Mouse (Mus musculus) right cerebral cortex, postnatal 25 days (tissue): ENCODE measurements around the gene Slc25a33.
"Not testable (repeated sequence)": the region's sequence is repeated elsewhere in the genome, so short reads cannot be mapped to it uniquely, and the experiment has no call there.

Experiments used
- DNase-seq: peaks from one replicate; pipeline ENCODE4 v3.0.0; 2022

Gene Slc25a33

DNA sequence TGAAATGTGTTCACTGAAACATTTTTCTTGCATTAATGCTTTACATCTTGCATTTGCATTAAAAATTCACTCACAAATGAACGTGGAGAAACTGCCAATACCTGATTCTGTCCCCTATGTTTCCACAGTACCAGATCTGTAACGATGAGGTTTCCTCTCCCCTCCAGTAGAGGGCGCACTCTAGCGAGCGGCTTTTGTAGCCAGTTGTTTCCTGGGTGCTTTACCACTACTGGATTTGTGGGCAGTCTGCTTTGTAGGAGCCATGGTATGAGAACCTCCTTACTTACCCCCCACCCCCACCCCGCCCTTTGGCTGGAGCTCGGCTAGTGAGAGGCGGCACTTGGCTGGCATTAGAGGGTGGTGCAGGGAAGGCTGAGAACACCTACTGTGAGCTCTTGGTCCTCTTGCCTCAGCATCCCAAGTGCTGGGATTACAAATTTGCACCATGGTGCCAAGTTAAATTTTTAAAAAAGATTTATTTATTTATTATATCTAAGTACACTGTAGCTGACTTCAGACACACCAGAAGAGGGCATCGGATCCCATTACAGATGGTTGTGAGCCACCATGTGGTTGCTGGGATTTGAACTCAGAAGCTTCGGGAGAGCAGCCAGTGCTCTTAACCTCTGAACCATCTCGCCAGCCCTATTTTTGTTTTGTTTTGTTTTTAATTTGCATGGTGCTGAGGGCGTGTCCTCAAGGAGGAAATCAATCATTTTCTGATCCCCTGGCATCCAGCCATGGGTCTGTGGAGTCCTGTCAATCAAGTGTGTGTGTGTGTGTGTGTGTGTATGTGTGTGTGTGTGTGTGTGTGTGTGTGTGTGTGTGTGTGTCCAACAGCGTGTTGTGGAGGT, 19.3 kb upstream of the Slc25a33 start:
- no peak for DNase-seq

GRCm38 (mm10) chr4:149792159-149792800, 18.2 kb upstream of the Slc25a33 start:
- DNase-seq, result no peak

- DNase-seq, result no peak
Observed at GRCm38 (mm10) chr4:149791470-149791869, 17.4 kb upstream of the Slc25a33 start.

DNA sequence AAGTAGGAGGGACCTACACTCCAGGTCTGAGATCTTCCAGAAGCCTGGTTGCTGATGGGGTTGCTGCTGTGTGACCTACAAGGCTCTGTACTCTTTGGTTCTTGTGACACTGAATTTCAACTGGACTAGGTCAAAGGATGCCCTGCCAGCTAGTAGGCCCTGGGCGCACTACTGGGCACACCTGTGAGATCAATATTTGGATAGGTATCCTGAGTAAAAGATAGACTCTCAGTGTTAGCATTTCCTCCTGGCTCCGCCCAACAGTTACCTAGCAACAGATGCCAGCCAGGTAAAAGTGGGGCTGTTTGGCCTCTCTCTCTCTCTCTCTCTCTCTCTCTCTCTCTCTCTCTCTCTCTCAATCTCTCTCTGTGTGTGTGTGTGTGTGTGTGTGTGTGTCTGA, 16.9 kb upstream of the Slc25a33 start:
- no peak for DNase-seq

GRCm38 (mm10) chr4:149790546-149790945, 16.5 kb upstream of the Slc25a33 start:
- no peak for DNase-seq

DNA sequence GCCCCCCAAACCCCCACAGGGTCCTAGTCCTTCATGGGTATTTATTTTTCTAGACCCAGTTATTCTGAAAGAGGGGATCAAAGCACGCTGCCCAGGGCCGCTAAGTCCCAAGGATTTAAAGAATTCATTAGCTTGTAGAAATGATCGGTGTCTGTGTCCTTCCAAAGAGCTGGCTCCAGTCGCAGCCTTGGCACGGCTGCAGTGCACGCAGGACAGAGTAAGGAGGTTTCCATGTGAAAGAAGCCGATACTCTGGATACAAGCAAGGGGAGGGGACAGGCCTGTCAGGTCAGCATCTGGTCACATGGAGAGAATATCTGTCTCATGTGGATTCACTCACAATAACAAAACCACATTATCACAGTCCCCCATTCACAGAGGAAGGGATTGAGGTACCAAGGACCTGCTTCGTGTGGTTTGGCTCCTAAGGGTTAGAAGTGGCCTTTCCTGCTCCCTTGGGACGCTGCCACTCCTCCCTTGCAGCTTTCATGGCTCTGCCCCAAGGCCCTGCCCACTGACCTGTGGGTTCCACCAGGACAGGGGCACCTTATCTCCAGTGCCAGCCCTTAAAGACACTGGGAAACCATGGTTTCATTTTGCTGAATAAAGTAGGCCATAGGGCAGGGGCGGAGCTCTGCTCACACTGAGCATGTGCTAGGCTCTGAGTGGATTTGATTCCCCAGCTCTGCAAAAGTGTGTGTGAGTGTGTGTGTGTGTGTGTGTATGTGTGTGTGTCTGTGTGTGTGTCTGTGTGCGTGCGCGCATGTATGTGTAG, 15.5 kb upstream of the Slc25a33 start:
- DNase-seq, result no peak

- no peak for DNase-seq
Observed at GRCm38 (mm10) chr4:149784901-149785300, 10.8 kb upstream of the Slc25a33 start.

DNA sequence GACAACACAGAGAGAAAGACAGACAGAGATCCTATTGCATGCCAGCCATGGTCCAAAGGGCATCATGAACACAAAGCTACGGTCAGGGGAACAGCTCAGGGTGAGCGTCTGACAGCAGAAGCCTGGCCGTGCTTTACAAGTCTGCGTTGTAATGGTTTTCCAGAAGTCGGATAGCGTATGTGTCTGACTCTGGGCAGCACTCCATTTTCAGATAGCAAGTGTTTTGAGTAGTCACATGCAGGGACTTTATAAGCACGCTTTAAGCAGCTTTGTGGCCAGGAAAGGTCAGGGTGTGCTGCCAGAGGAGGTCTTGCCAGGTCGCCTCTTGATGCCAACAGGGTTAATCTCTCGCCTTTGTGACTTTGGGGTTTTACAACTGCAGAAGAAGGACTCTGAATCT, 10.3 kb upstream of the Slc25a33 start:
- no peak for DNase-seq

DNA sequence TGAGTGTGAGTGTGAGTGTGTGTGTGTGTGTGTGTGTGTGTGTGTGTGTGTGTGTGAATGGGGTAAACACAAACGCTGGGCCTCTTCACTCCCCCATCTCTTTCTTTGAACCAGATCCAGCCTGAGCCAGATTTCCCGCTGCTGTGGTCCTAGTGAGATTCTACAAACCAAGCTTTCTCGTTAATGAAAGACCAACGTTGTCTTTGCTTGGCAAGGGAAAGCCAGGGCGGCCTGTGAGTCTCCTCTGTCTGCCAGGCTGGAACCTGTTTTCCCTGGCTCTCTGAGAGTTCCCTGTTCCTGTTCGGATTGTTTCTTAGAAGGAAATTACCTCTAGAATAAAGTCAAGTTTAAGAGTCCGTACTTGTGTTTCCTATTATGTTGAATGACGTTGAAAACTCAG, 8.9 kb upstream of the Slc25a33 start:
- DNase-seq, result no peak

DNA sequence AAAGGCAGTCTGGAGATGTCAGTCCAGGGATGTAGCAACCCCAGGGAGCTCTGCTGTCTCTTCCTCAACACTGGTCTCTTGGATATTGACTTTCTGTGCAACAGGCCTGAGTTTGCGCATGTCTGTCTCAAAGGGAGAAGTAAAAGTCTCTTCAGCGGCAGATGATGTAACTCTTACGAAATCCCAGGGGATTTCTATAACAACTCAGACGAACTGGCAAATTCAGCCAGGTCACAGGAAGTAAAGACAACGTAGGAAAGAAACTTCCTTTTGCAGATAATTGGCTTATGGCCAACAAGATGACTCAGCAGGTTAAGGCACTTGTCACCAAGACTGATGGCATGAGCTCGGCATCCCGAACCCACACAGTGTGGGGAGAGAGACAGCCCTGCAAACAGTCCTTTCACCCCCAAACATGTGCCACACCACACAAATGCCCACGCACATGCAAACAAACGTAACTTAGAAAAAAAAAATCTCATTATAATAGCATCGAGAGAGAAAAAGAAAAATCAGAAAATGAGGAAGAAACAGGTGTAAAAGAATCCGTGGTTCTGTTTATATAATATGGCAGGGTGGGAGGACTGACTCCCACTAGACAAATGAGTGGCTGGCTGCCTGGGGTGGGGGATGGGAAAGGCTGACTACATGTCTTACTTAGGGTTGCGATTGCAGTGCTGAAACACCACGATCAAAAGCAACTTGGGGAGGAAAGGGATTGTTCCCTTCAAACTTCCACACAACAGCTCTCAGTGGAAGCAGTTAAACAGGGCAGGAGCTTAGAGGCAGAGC, 6.7 kb upstream of the Slc25a33 start:
- DNase-seq, result no peak

GRCm38 (mm10) chr4:149779966-149780365, 5.9 kb upstream of the Slc25a33 start:
- DNase-seq, result no peak

DNA sequence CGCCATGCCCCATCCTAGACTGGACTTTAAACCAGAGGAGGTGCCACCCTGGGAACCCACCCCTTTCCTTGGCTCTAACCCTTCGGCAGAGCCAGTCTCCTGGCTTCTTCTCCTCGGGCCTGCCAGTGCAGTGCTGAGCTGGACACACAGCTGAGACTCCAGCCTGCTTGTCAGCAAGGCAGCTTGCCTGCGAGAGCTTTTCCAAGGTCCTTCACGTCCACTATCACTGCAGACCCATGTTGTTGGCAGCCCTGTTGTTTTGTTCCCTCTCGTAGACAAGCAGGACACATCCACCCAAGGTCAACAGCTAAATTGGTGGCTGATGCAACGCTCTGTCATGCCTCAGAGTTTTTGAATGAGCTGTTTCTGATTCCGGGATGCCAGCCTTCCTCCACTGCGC, 3.0 kb upstream of the Slc25a33 start:
- DNase-seq, result no peak

- no peak for DNase-seq
Observed at GRCm38 (mm10) chr4:149775760-149776362, 1.8 kb upstream of the Slc25a33 start.

GRCm38 (mm10) chr4:149775330-149775729, 1.3 kb upstream of the Slc25a33 start:
- no peak for DNase-seq

- no peak for DNase-seq
Observed at GRCm38 (mm10) chr4:149773408-149774093, 526 bp downstream of the Slc25a33 start.

DNA sequence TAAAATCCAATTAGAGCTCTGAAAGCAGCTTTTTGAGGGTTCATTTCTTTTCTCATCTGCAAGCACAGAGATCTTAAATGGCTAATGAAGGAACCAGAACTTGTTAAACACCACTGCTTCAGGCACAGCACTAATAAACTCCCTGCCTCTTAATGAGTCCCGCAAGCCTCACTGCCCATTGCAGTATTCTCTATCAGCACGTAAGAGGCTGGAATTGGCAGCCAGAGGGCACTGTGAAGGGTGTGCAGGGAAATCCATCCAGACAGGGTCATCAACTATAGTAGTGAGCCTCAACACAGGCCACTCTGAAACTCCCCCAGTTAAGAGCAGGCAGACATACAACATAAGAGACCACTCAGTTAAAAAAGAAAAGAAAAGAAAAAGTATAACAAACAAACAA, 1.7 kb downstream of the Slc25a33 start:
- no peak for DNase-seq

GRCm38 (mm10) chr4:149765201-149765600, 8.9 kb downstream of the Slc25a33 start:
- DNase-seq, result no peak

- no peak for DNase-seq
Observed at GRCm38 (mm10) chr4:149763335-149763734, 10.7 kb downstream of the Slc25a33 start.

- no peak for DNase-seq
Observed at GRCm38 (mm10) chr4:149759517-149759916, 14.6 kb downstream of the Slc25a33 start.

DNA sequence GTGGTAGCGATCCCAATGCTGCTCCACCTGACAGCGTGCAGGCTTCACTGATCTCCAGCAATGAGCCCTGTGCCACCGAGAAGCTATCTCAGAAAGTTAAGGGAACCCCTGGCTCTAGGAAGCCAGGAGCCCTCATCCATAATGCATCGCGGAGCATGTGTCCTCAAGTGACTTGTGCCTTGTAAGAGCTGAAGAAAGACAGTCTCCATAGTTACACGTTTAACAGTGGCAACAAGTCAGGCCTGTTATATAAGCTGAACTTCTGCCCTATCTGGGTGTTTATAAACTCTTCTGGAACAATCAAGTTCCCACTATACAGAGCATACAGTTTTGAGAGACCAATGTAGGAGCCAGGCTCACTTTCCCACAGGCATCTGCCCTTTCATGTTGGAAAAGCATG, 15.7 kb downstream of the Slc25a33 start:
- DNase-seq, result no peak

GRCm38 (mm10) chr4:149756546-149756945, 17.5 kb downstream of the Slc25a33 start:
- not testable (repeated sequence) for DNase-seq

- DNase-seq, result no peak
Observed at GRCm38 (mm10) chr4:149752836-149753235, 21.2 kb downstream of the Slc25a33 start.
